Mouse (Mus musculus) spleen, adult 2 months (tissue): Measurements from ENCODE around the gene Gmds. TPM values are rescaled to one million over a fixed set of nuclear protein-coding genes. Genes with fewer than 3 reads are reported as not detected.
A peak's percentile ranks its signal among the peaks of the same experiment; 100 is the strongest.

Source experiments
- DNase-seq, 2 experiments: peaks; one replicate each; pipeline versions ENCODE4 v3.0.0 to v3.0.0-alpha.2; 2012 to 2021; ENCODE audit warnings: low spot score in 2 of 2, low read depth in 1 of 2
- H3K27ac ChIP-seq: fragments of 200-500 bp; 2 replicates; pipeline ENCODE4 v1.5.1; 2012; ENCODE audit warnings: low read length, inconsistent platforms; ENCODE audit not compliant: insufficient read depth
- H3K27me3 ChIP-seq: fragments of 200-500 bp; 2 replicates; pipeline ENCODE4 v1.6.1; 2012; ENCODE audit warnings: mild to moderate bottlenecking, moderate library complexity, low read length, inconsistent platforms; ENCODE audit not compliant: control insufficient read depth, insufficient read depth
- H3K36me3 ChIP-seq: fragments of 200-500 bp; 2 replicates; pipeline ENCODE4 v1.6.1; 2012; ENCODE audit warnings: mild to moderate bottlenecking, low read length, inconsistent platforms; ENCODE audit not compliant: control insufficient read depth, insufficient read depth
- H3K4me1 ChIP-seq: fragments of 200-500 bp; 2 replicates; pipeline ENCODE4 v1.6.1; 2011; ENCODE audit warnings: inconsistent platforms; ENCODE audit not compliant: control insufficient read depth, insufficient read depth, insufficient read length
- H3K4me3 ChIP-seq: fragments of 200-500 bp; 2 replicates; pipeline ENCODE4 v1.5.1; 2011; ENCODE audit warnings: mild to moderate bottlenecking, inconsistent platforms; ENCODE audit not compliant: insufficient read depth, insufficient read length; ENCODE audit errors: extremely low read depth
- CTCF ChIP-seq: fragments of 200-500 bp; IDR thresholded peaks from 2 replicates; pipeline ENCODE4 v1.5.1; 2011; ENCODE audit warnings: mild to moderate bottlenecking, inconsistent platforms; ENCODE audit not compliant: insufficient read depth, insufficient read length, insufficient replicate concordance; ENCODE audit errors: extremely low read depth
- POLR2A ChIP-seq: fragments of 200-500 bp; IDR thresholded peaks from 2 replicates; pipeline ENCODE4 v1.6.1; 2011; ENCODE audit warnings: low read depth, low read length, inconsistent platforms
- WGBS: fragments of 180-500 bp; shearing (Covaris S2); methylation state at CpG from one replicate; pipeline ENCODE4 v1.1.7; 2018; 5-methylcytosine and 5-hydroxymethylcytosine counted together
- polyA plus RNA-seq: library from polyadenylated mRNA; depleted of rRNA; stranded (reverse); fragments of >200 nt; gene quantifications from 2 replicates; pipeline ENCODE4 v1.2.3, GENCODE M21; 2012

The Gmds gene
- polyA plus RNA-seq, 1 experiment: 7.9 TPM

DNA sequence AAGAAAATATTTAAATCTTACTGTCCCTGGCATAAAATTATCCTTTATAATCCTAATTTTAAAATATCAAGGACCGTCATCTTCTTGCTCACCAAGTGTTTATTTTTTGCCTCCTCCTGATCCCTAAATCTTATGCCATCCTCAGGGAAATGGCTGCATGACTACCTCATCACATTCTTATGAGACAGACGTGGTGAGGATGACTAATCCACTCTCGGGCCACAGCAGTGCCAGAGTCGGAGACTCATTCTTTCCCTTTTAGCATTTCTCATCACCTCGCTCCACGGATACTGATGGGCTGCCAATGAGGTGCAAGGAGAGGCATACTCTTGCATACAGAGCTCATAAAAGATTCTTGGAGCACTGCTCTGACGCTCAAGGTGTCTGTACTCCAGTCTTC, 32.2 kb upstream of the Gmds start:
- Histone ChIP-seq H3K4me3 (no peak overlapping the region), H3K27me3 (no peaks in the 10 kb centered on the region), H3K36me3 (no peaks in the 10 kb centered on the region), H3K27ac (no peak overlapping the region), H3K4me1 (no peaks in the 10 kb centered on the region)
- no peak for TF ChIP-seq POLR2A
- TF ChIP-seq CTCF: no peak
- DNase-seq: no peak
- WGBS: 90% methylated on average over 7 of the region's 7 CpGs

DNA sequence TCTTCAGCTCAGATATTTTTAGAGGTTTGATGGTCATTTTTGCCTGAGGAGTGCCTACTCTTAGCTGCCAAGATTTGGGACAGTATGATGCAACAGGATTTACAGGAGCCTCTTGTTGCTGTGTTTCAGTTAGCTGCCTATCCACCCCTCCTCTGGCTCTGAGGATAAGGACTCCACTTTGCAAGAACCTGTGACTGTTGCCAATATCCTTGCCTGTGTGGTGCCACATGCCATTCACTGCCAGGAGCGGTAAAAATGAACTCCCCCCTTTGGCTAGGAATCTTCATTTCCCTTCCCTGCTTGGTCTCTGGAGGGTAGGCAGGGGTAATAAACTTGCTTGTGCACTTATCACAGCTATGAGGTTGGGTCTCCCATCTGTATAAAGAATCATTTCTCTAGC, 31.6 kb upstream of the Gmds start:
- no peak overlapping the region for H3K27ac ChIP-seq
- DNase-seq: no peak
- H3K4me3 ChIP-seq: no peak overlapping the region
- H3K4me1 ChIP-seq: no peaks in the 10 kb centered on the region
- H3K27me3 ChIP-seq: no peaks in the 10 kb centered on the region
- no peaks in the 10 kb centered on the region for H3K36me3 ChIP-seq
- TF ChIP-seq CTCF: no peak
- TF ChIP-seq POLR2A: no peak
- WGBS: 88% methylated on average over 1 of the region's 1 CpGs

DNA sequence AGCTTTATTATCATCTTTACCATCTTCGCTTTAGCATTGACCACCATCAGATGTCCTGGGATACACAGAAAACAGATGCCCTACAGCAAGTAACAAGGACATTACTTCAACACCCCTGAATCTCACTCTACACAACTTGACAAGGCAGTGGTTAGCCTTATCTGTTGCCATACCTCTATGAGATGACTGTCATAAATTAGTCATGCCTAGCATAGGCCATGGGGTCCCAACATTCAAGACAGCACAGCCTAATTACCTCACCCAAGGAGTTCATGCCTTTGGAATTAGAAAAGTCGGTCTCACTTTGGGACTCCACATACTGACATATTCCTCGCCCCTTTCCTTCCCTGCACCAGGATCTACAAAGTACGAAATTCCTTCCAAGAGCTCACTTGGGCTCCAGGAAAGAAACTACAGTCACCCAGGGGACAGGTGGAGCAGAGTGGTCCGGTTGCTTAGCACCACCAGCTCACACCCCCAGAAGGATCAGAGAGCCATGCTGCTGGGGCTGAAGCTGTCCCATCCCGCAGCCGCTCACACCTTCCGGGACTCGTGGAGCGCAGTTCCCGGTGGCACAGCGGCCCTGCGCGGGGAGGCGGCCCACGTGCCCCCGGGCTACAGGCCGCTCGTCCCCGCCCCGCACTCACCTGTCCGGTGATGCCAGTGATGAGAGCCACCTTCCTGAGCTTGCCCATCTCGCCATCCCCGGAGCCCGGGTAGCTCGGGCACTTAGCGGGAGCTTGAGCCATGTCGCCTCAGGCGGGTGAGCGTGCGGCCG, 616 bp downstream of the Gmds start:
- no peak overlapping the region for H3K27ac ChIP-seq
- peak overlapping the region; percentile 82 for H3K4me3 ChIP-seq
- no peak for TF ChIP-seq CTCF
- no peaks in the 10 kb centered on the region for H3K27me3 ChIP-seq
- DNase-seq: no peak
- WGBS: 7% methylated on average over 32 of the region's 32 CpGs
- H3K4me1 ChIP-seq: peaks cover 5% of the 10 kb centered on the region
- no peaks in the 10 kb centered on the region for H3K36me3 ChIP-seq

DNA sequence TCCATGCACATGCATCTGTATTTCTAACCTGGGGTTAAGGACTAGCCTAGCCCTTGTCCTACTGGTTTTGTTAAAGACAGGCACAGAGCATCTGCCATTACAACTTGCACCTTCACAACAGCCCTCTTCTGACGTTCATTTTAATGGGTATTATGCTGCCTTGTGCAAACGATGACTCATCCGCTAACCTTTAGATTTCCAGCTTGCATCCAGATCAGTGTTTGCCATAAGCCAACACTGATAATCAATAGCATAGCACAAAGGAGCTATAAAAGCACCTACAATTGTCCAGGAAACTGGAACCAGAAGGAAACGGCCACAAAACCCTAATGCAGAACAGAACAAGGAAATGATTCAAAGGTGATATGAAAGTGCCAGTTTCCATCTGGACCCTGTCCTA, 20.2 kb downstream of the Gmds start:
- H3K27ac ChIP-seq: no peak overlapping the region
- H3K36me3 ChIP-seq: no peaks in the 10 kb centered on the region
- H3K4me1 ChIP-seq: no peaks in the 10 kb centered on the region
- TF ChIP-seq POLR2A: no peak
- TF ChIP-seq CTCF: no peak
- H3K4me3 ChIP-seq: no peak overlapping the region
- WGBS: 84% methylated on average over 4 of the region's 4 CpGs
- no peaks in the 10 kb centered on the region for H3K27me3 ChIP-seq
- no peak for DNase-seq

DNA sequence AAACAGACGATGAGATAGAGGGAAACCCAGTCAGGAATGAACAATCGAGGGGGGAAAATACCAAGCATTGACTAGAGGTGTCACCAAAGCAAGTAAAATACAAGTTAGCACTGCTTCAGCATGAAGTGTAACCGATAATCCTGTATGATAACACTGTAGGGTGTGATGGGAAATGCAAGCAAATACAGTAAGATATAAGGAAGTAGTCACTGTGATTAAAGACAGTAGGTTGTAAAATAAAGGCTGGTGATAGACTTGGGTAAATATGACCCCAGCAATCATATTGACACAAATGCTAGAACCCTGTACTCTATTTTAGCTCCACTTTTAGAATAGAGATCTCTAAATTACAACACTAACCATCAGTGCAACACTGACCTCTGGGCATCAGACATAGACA, 21.2 kb downstream of the Gmds start:
- TF ChIP-seq POLR2A (no peak), CTCF (no peak)
- no peak for DNase-seq
- no peak overlapping the region for H3K27ac ChIP-seq
- H3K27me3 ChIP-seq: no peaks in the 10 kb centered on the region
- no peaks in the 10 kb centered on the region for H3K4me1 ChIP-seq
- WGBS: 94% methylated on average over 3 of the region's 3 CpGs
- H3K4me3 ChIP-seq: no peak overlapping the region
- H3K36me3 ChIP-seq: no peaks in the 10 kb centered on the region

DNA sequence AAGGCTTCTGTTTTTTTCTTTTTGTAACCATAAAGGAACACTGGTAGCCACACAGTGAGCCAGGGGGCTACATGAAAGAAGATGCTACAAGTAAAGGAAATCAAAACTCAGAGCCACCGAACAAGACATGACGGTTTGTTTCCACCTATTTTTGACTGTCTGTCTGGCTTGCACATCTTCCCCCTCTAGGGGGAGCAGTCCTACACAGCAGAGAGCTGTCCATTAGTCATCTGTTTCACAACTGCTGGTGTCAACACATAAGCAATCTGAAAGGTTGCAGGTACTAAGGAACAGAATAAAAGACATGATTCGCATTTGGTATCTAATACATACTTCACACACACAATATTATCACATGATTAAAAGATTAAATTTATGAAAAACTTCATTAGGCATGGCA, 25.9 kb downstream of the Gmds start:
- H3K4me1 ChIP-seq: no peaks in the 10 kb centered on the region
- no peak overlapping the region for H3K27ac ChIP-seq
- no peaks in the 10 kb centered on the region for H3K36me3 ChIP-seq
- TF ChIP-seq CTCF (peak; percentile 56; the same call in 1 of the 2 replicates), POLR2A (no peak)
- H3K4me3 ChIP-seq: no peak overlapping the region
- no peaks in the 10 kb centered on the region for H3K27me3 ChIP-seq
- peak; percentile 42 to 59 for DNase-seq
- WGBS: 38% methylated on average over 3 of the region's 3 CpGs

DNA sequence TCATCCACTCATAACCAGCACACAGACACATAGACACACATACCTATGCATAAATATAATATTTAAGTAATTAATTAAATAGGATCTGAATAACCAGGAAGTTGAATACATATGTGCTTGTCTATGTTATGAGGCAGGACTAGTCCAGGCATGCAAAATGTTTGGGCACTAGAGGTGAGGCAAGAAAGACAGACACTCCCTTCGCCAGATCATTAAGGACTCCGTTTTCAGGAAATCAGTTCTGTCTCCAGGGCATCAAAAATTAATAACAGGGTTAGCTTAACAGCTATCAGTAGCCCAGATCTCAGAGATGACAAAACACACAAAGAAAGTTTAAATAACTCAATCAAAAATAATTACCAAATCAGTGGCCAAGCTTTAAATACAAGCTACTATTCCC, 27.1 kb downstream of the Gmds start:
- Histone ChIP-seq H3K4me1 (no peaks in the 10 kb centered on the region), H3K36me3 (no peaks in the 10 kb centered on the region), H3K4me3 (no peak overlapping the region), H3K27ac (no peak overlapping the region), H3K27me3 (no peaks in the 10 kb centered on the region)
- 98% methylated on average over 2 of the region's 2 CpGs for WGBS
- TF ChIP-seq CTCF: no peak
- no peak for TF ChIP-seq POLR2A
- DNase-seq: no peak
